Mouse (Mus musculus) heart, embryonic 11.5 days (tissue): ENCODE data around the gene Fnbp1. TPM values are rescaled to one million over a fixed set of nuclear protein-coding genes. Genes with fewer than 3 reads are reported as not detected.
A peak's percentile ranks its signal among the peaks of the same experiment; 100 is the strongest.

Experiments
- ATAC-seq: fragments of 200-750 bp; cut with Nextera tagmentation; replicated peaks from 2 replicates; pipeline ENCODE4 v1.8.0; 2017; ENCODE audit warnings: moderate library complexity; ENCODE audit not compliant: insufficient number of reproducible peaks, low FRiP score, low TSS enrichment
- H3K27ac ChIP-seq: fragments of 300-500 bp; sonication (generic); 2 replicates; pipeline ENCODE4 v1.5.1; 2014; ENCODE audit warnings: mild to moderate bottlenecking, low read depth, low read length
- H3K27me3 ChIP-seq: fragments of 300-500 bp; sonication (generic); 2 replicates; pipeline ENCODE4 v1.6.1; 2014; ENCODE audit warnings: mild to moderate bottlenecking, low read length, mixed read lengths; ENCODE audit not compliant: control insufficient read depth, insufficient read depth
- H3K36me3 ChIP-seq: fragments of 300-500 bp; sonication (generic); 2 replicates; pipeline ENCODE4 v1.6.1; 2014; ENCODE audit warnings: mild to moderate bottlenecking, low read length, moderate library complexity, mixed read lengths; ENCODE audit not compliant: control insufficient read depth, insufficient read depth
- H3K4me1 ChIP-seq: fragments of 300-500 bp; sonication (generic); 2 replicates; pipeline ENCODE4 v1.6.1; 2014; ENCODE audit warnings: low read length; ENCODE audit not compliant: control insufficient read depth, insufficient read depth
- H3K4me2 ChIP-seq: fragments of 300-500 bp; sonication (generic); 2 replicates; pipeline ENCODE4 v1.6.1; 2014; ENCODE audit warnings: mild to moderate bottlenecking, moderate library complexity
- H3K4me3 ChIP-seq: fragments of 300-500 bp; sonication (generic); 2 replicates; pipeline ENCODE4 v1.5.1; 2014; ENCODE audit warnings: low read depth, low read length
- H3K9ac ChIP-seq: fragments of 300-500 bp; sonication (generic); 2 replicates; pipeline ENCODE4 v1.6.1; 2014; ENCODE audit warnings: mild to moderate bottlenecking, low read depth, low read length, moderate library complexity
- H3K9me3 ChIP-seq: fragments of 300-500 bp; sonication (generic); replicated peaks from 2 replicates; pipeline ENCODE4 v1.6.1; 2016; ENCODE audit warnings: low read length; ENCODE audit not compliant: control insufficient read depth
- WGBS: fragments of 180-500 bp; shearing (Covaris S2); extraction: QIAGEN DNeasy Blood & Tissue Kit; methylation state at CpG from one replicate; pipeline ENCODE4 v1.1.7; 2014; ENCODE audit not compliant: insufficient replicate concordance; 5-methylcytosine and 5-hydroxymethylcytosine counted together
- polyA plus RNA-seq: library from polyadenylated mRNA; unstranded; fragments of >200 nt; fragmentation: Nextera tagmentation; extraction: Ambion mirVana; gene quantifications from 2 replicates; pipeline ENCODE4 v1.2.1, GENCODE M21; 2014

Fnbp1 gene
- polyA plus RNA-seq, 1 experiment from 2014 or later = 19.5 TPM

DNA sequence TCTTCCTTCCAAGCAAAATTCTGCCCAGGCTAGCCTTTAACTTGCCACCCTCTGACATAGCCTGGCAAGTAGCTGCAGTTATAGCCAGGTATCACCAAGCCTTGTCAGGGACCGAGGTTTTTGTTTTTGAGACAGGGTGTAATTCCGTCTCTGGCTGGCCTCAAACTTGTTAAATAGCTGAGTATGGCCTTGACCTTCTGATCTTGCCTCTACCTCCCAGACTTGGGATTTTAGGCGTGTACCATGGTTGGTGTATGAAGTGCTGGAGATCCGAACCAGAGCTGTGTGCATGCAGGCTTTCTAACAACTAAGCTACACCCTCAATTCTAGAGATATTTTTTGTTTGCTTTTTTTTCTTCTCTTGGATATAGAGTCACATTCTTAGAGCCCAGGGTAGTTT is 19.8 kb upstream of the Fnbp1 start:
- Histone ChIP-seq H3K4me2 (no peak overlapping the region), H3K27me3 (no peaks in the 10 kb centered on the region), H3K4me3 (no peak overlapping the region), H3K4me1 (peaks cover 54% of the 10 kb centered on the region), H3K36me3 (no peaks in the 10 kb centered on the region), H3K27ac (no peak overlapping the region), H3K9me3 (no peaks in the 10 kb centered on the region), H3K9ac (no peak overlapping the region)
- ATAC-seq = no peak
- 80% methylated on average over 4 of the region's 4 CpGs for WGBS

DNA sequence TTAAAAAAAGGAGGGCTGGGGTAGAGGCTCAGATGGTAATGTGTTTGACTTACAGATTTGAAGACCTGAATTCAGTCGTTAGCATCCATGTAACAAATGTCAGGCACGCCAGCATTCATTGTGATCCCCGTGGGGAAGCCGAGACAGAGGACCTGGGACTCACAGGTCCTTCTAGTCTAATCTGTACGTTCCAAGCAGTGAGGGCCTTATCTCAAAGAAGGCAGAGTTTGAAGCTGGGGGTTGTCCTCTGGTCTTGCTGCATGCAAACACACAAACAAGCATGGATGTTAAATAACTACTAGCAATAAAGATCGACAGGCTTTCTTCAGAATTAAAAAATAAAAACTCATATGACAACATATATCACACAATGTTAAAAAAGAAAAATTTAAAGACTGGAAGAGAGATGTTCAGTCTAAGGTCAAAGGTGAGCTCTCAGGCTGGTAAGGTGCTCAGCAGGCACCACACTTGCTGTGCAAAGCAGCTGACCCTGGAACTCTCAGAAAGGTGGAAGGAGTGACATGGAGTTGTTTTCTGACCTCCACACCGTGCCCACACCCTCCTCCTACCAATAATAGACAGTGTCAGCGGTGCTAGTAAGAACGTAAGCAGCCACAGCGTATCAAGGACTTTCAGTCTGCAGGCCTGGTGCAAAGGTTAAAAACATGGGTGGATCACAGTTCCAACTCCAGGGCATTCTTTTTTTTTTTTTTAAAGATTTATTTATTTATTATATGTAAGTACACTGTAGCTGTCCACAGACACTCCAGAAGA is 18.5 kb upstream of the Fnbp1 start:
- H3K9me3 ChIP-seq = no peaks in the 10 kb centered on the region
- 52% methylated on average over 10 of the region's 10 CpGs for WGBS
- no peaks in the 10 kb centered on the region for H3K36me3 ChIP-seq
- H3K27me3 ChIP-seq = no peaks in the 10 kb centered on the region
- no peak overlapping the region for H3K27ac ChIP-seq
- H3K4me3 ChIP-seq = no peak overlapping the region
- H3K4me2 ChIP-seq = no peak overlapping the region
- no peak overlapping the region for H3K9ac ChIP-seq
- peaks cover 45% of the 10 kb centered on the region for H3K4me1 ChIP-seq
- no peak for ATAC-seq

DNA sequence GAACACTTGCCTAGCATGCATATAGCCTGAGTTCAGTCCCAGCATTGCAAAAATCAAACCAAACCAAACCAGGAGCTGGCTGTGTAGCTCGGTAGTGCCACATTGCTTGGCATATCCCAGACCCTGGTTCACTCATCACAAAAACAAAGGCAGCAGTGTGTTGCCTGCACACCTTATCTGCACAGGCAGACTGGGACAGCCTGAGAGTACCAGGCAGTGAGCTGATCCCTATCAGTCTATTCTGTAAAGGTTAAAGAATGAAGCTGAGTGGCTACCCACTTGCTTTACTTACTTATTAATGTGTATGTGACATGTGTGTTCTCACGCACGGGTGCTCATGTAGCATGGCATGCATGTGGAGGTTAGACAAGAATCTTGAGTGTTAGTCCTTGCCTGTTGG is 15.0 kb upstream of the Fnbp1 start:
- 63% methylated on average over 3 of the region's 3 CpGs for WGBS
- Histone ChIP-seq H3K9ac (no peak overlapping the region), H3K27me3 (no peaks in the 10 kb centered on the region), H3K9me3 (no peaks in the 10 kb centered on the region), H3K36me3 (no peaks in the 10 kb centered on the region), H3K27ac (peak overlapping the region; percentile 31; the same call in 1 of the 2 replicates), H3K4me2 (no peak overlapping the region), H3K4me3 (no peak overlapping the region), H3K4me1 (peaks cover 29% of the 10 kb centered on the region)
- ATAC-seq = no peak; the same call in 1 of the 2 replicates

DNA sequence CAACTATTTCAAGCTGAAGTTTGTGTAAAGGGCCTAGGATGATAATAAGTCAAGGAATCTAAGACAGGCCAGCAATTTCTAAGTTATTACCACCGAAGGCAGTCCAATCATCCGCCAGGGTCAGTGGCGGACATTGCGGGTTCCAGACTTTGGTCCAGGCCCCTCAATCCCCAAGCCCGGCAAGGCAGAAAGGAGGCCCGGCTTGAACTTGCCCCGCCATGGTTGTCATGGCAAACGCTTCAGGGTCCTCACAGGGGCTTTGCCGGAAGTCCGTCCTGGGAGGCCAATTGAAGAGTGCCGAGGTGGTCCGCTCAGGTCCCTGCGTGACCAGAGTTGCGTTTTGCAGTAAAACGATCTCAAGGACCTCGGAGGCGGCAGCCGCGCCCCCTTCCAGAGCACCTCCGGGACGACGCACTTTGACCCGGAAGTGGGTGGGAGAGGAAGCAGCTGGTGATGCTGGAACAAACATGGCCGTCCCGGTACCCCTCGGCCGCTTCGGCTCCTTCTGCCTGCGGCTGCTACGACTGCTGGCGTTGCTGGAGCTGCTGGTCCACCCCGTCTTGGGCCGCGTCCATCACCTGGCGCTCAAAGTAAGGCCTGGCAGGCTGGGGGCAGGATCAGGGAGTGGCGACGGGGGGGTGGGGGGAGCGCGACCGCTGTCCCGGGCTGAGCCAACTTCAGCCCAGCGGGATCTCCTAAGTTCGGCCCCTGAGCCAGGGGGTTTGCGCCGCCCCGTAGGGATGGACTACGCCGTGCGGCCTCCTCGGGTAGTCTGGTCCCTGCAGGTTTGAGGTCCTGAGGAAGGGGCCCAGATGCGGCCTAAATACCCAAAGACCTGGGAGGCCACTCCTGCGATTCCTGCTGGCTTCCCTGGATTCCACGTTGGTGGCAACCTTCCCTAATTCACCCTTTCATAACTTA is 10.3 kb upstream of the Fnbp1 start, which contains the start of gene Gpr107:
Gene Gpr107, plus strand, starts transcription at position 425 of the 921 bp plus-strand sequence.
- ATAC-seq = peak; percentile 83
- 1% methylated on average over 53 of the region's 53 CpGs for WGBS
- H3K4me2 ChIP-seq = peak within 1 kb of the TSS; percentile 86

DNA sequence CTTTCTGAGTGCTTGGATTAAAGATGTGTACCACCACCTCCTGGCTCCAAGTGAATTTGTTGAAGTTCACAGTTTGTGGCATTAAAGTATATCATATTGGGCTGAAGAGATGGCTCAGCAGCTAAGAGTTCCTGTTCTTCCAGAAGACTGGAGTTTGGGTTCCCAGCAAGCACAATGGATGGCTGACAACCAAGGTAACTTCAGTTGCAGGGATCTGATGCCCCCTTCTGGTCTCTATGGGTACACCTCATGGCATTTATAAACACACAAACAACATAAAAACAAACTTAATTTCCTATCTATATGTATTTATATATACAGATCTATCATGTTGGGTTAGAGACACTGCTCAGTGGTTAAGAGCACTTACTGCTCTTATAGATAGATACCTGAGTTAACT is 9.0 kb upstream of the Fnbp1 start:
- no peak overlapping the region for H3K9ac ChIP-seq
- ATAC-seq = no peak
- H3K27me3 ChIP-seq = no peaks in the 10 kb centered on the region
- H3K4me2 ChIP-seq = no peak overlapping the region
- peaks cover 12% of the 10 kb centered on the region for H3K4me1 ChIP-seq
- H3K27ac ChIP-seq = no peak overlapping the region
- no peaks in the 10 kb centered on the region for H3K9me3 ChIP-seq
- H3K4me3 ChIP-seq = no peak overlapping the region
- H3K36me3 ChIP-seq = peaks cover 3% of the 10 kb centered on the region

More for the DNA sequence above, 10.3 kb upstream of the Fnbp1 start, which contains the start of gene Gpr107:
- Histone ChIP-seq H3K36me3 (peaks cover 3% of the 10 kb centered on the region; the same call in 1 of the 2 replicates), H3K27ac (peak within 1 kb of the TSS; percentile 75), H3K9ac (peak within 1 kb of the TSS; percentile 92), H3K9me3 (no peaks in the 10 kb centered on the region), H3K27me3 (no peaks in the 10 kb centered on the region), H3K4me3 (peak within 1 kb of the TSS; percentile 96), H3K4me1 (peaks cover 16% of the 10 kb centered on the region)

DNA sequence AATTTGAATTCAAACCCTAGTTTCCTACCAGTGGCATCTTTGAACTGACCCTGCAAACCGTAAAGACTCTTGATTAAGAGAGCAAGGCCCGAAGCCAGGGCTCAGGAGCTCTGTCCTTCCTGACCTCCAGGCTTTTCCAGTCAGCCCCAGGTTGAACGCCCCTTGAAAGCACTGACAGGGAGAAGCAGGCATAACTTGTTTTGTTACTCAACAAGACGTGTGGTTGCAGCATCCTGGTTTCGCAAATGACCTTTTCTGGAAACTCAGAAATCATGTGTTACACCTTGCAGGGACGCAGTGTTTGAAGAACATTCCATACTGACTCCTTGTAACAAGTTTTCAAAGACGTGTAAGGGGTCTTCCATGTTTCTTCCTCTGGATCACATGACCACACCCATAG is 5.2 kb upstream of the Fnbp1 start:
- no peak overlapping the region for H3K4me2 ChIP-seq
- H3K9me3 ChIP-seq = no peaks in the 10 kb centered on the region
- no peak overlapping the region for H3K9ac ChIP-seq
- ATAC-seq = no peak
- peaks cover 19% of the 10 kb centered on the region for H3K4me1 ChIP-seq
- H3K27ac ChIP-seq = no peak overlapping the region
- H3K4me3 ChIP-seq = no peak overlapping the region
- peaks cover 3% of the 10 kb centered on the region for H3K36me3 ChIP-seq
- H3K27me3 ChIP-seq = no peaks in the 10 kb centered on the region
- WGBS = 85% methylated on average over 7 of the region's 7 CpGs

DNA sequence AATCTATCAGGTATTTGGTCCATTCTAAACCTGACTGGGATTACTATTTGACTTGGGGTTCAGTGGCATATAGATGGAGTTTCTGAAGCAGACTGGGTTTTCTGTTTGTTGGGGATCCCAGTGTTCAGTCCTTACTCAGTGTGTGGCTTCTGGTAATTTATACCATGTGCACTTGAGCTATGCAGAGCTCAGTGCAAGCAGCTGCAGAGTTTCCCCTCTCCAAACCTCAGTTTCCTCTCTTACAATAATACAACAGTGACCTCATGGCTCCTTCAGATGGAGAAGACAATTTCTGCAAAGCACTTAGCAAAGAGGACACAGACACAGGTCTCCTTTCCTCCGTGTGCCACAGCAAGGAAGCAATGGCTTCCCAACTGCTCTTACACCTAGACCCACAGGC is 3.1 kb upstream of the Fnbp1 start:
- no peak for ATAC-seq
- H3K27ac ChIP-seq = no peak overlapping the region; the same call in 1 of the 2 replicates
- WGBS = 60% methylated on average over 1 of the region's 1 CpGs
- no peak overlapping the region for H3K9ac ChIP-seq
- H3K27me3 ChIP-seq = no peaks in the 10 kb centered on the region
- H3K4me1 ChIP-seq = peaks cover 22% of the 10 kb centered on the region
- H3K9me3 ChIP-seq = no peaks in the 10 kb centered on the region
- H3K36me3 ChIP-seq = no peaks in the 10 kb centered on the region; the same call in none of the 2 replicates
- H3K4me3 ChIP-seq = no peak overlapping the region
- no peak overlapping the region for H3K4me2 ChIP-seq

DNA sequence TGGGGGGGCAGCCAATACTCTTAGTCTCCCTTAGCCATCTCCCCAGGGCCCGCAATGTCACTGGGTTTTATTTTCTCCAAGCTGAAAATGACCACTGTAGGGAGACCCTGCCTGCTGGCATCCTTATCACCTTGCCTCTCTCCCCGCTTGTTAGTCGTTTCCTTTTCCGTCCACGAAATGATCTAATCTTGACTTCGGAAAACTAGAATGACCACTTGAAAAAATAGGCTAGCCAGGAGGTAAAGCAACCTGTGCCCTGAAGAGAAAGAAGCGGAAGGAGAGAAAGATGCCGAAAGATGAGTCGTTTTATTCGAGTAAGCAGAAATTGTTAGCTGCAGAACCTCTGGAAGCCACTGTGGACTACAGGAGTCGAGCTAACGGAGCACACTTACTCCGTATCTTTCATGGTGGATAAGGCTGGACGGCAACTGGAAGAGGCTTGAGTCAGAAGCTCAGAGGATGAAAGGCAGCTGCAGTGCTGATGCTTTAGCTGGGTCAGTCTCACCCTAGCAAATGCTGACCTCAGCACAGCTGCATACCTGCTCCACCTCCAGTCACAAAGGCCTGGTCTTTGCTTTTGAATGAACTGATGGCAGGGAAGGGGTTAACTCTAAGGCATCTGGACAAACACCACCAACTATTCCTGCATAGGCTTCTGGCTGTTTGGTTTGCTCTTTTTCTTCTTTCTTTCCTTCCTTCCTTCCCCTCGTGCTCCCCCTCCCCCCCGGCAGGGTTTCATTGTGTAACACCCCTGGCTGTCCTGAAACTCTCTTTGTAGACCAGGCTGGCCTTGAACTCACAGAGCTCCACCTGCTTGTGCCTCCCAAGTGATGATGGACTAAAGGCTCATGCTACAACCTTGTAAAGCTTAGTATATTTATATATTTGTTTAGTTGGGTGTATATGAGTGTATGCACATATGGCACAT is 2.2 kb upstream of the Fnbp1 start:
- no peak for ATAC-seq
- Histone ChIP-seq H3K9ac (peak overlapping the region; percentile 53; the same call in 1 of the 2 replicates), H3K4me2 (peak overlapping the region; percentile 46), H3K27me3 (no peaks in the 10 kb centered on the region), H3K36me3 (no peaks in the 10 kb centered on the region; the same call in none of the 2 replicates), H3K4me3 (peak overlapping the region; percentile 19), H3K9me3 (no peaks in the 10 kb centered on the region), H3K27ac (peak overlapping the region; percentile 80), H3K4me1 (peaks cover 25% of the 10 kb centered on the region)
- 36% methylated on average over 16 of the region's 16 CpGs for WGBS
